Mouse (Mus musculus) G1E (cell line): Measurements from ENCODE around the gene Ugt1a7c.

Experiments
- CTCF ChIP-seq: IDR thresholded peaks from 2 replicates; pipeline ENCODE4 v1.5.1; 2012; ENCODE audit warnings: low read depth, low read length, inconsistent platforms, mixed read lengths
- GATA1 ChIP-seq: IDR thresholded peaks from 2 replicates; pipeline ENCODE4 v1.6.1; 2012; ENCODE audit warnings: borderline replicate concordance, low read length, inconsistent platforms, mixed read lengths
- TAL1 ChIP-seq: conservative IDR thresholded peaks from 2 replicates; pipeline ENCODE4 v1.6.1; 2012; ENCODE audit warnings: low read depth, low read length, inconsistent platforms, mixed read lengths

- no peak for TF ChIP-seq GATA1
- no peak for TF ChIP-seq CTCF
- no peak for TF ChIP-seq TAL1
Measured at GRCm38 (mm10) chr1:88253106-88253505, 158.2 kb downstream of the Ugt1a7c start.
